Mouse (Mus musculus): ENCODE results near the gene Tnpo3.
A peak's percentile ranks its signal among the peaks of the same experiment; 100 is the strongest.

GRCm38 (mm10) chr6:29517139-29517538 is 92.5 kb downstream of the Tnpo3 start:
- peak; percentile 42 for TF ChIP-seq CTCF (IDR thresholded peaks at IDR 0.05; ENCODE audit: borderline replicate concordance, insufficient read depth, low read depth, low read length)
- TF ChIP-seq POLR2A (IDR thresholded peaks at IDR 0.05; ENCODE audit: borderline replicate concordance, insufficient read depth, low read length) = no peak

Data from cerebellum, adult 2 months (tissue).